Mouse (Mus musculus) lung, embryonic 16.5 days (tissue): ENCODE results near the gene Ifi27l2a. TPM values are rescaled to one million over a fixed set of nuclear protein-coding genes. Genes with fewer than 3 reads are reported as not detected.
A peak's percentile ranks its signal among the peaks of the same experiment; 100 is the strongest.

Experiments used
- ATAC-seq: fragments of 200-750 bp; cut with Nextera tagmentation; 2 replicates; pipeline ENCODE4 v1.8.0; 2017; ENCODE audit warnings: low read depth, mild to moderate bottlenecking, moderate library complexity
- H3K27ac ChIP-seq: fragments of 300-500 bp; sonication (generic); 2 replicates; pipeline ENCODE4 v1.5.1; 2014; ENCODE audit warnings: mild to moderate bottlenecking, control low read depth, low read length
- H3K27me3 ChIP-seq: fragments of 300-500 bp; sonication (generic); 2 replicates; pipeline ENCODE4 v1.6.1; 2014; ENCODE audit warnings: low read depth, low read length, mixed read lengths; ENCODE audit not compliant: control insufficient read depth, insufficient read depth
- H3K36me3 ChIP-seq: fragments of 300-500 bp; sonication (generic); 2 replicates; pipeline ENCODE4 v1.6.1; 2014; ENCODE audit warnings: low read length; ENCODE audit not compliant: control insufficient read depth, insufficient read depth
- H3K4me1 ChIP-seq: fragments of 300-500 bp; sonication (generic); replicated peaks from 2 replicates; pipeline ENCODE4 v1.6.1; 2014; ENCODE audit warnings: low read length, mixed read lengths; ENCODE audit not compliant: control insufficient read depth, insufficient read depth
- H3K4me2 ChIP-seq: fragments of 300-500 bp; sonication (generic); 2 replicates; pipeline ENCODE4 v1.6.1; 2014; ENCODE audit warnings: low read depth, low read length, control low read depth
- H3K4me3 ChIP-seq: fragments of 300-500 bp; sonication (generic); 2 replicates; pipeline ENCODE4 v1.5.1; 2014; ENCODE audit warnings: mild to moderate bottlenecking, low read length, control low read depth
- H3K9ac ChIP-seq: fragments of 300-500 bp; sonication (generic); 2 replicates; pipeline ENCODE4 v1.6.1; 2014; ENCODE audit warnings: low read length, control low read depth
- H3K9me3 ChIP-seq: fragments of 300-500 bp; sonication (generic); 2 replicates; pipeline ENCODE4 v1.6.1; 2016; ENCODE audit warnings: low read length; ENCODE audit not compliant: control insufficient read depth
- WGBS: fragments of 180-500 bp; shearing (Covaris S2); extraction: QIAGEN DNeasy Blood & Tissue Kit; methylation state at CpG from one replicate; pipeline ENCODE4 v1.1.7; 2014; 5-methylcytosine and 5-hydroxymethylcytosine counted together
- polyA plus RNA-seq: library from polyadenylated mRNA; unstranded; fragments of >200 nt; fragmentation: Nextera tagmentation; extraction: Ambion mirVana; gene quantifications from 2 replicates; pipeline ENCODE4 v1.2.1, GENCODE M21; 2015

Ifi27l2a gene
- polyA plus RNA-seq, 1 experiment from 2014 or later: 6.9 TPM

GRCm38 (mm10) chr12:103433986-103434731 lies 9.3 kb downstream of the Ifi27l2a start, which contains the start of gene Ifi27:
TSS of gene Ifi27 (plus strand) at chr12:103434211.
- Histone ChIP-seq H3K27me3 (no peaks in the 10 kb centered on the region), H3K4me3 (peak within 1 kb of the TSS; percentile 38), H3K9ac (no peak within 1 kb of the TSS), H3K36me3 (no peaks in the 10 kb centered on the region), H3K4me2 (peak within 1 kb of the TSS; percentile 46), H3K9me3 (no peaks in the 10 kb centered on the region), H3K27ac (no peak within 1 kb of the TSS), H3K4me1 (no peaks in the 10 kb centered on the region)
- 51% methylated on average over 8 of the region's 8 CpGs for WGBS
- peak; percentile 97 for ATAC-seq

- Histone ChIP-seq H3K4me1 (no peaks in the 10 kb centered on the region), H3K36me3 (no peaks in the 10 kb centered on the region), H3K9ac (no peak overlapping the region), H3K4me3 (no peak overlapping the region), H3K4me2 (no peak overlapping the region), H3K27ac (no peak overlapping the region), H3K9me3 (no peaks in the 10 kb centered on the region), H3K27me3 (no peaks in the 10 kb centered on the region)
- WGBS: 82% methylated on average over 2 of the region's 2 CpGs
- ATAC-seq: no peak
Measured at GRCm38 (mm10) chr12:103433430-103433829, 10.1 kb downstream of the Ifi27l2a start.

- H3K9me3 ChIP-seq: no peaks in the 10 kb centered on the region
- H3K36me3 ChIP-seq: peaks cover 5% of the 10 kb centered on the region; the same call in 1 of the 2 replicates
- H3K4me3 ChIP-seq: no peak overlapping the region
- H3K4me2 ChIP-seq: no peak overlapping the region
- no peaks in the 10 kb centered on the region for H3K27me3 ChIP-seq
- peaks cover 24% of the 10 kb centered on the region for H3K4me1 ChIP-seq
- H3K9ac ChIP-seq: no peak overlapping the region
- H3K27ac ChIP-seq: no peak overlapping the region
- ATAC-seq: no peak
- 85% methylated on average over 7 of the region's 7 CpGs for WGBS
Measured at GRCm38 (mm10) chr12:103426710-103427109, 16.8 kb downstream of the Ifi27l2a start.

GRCm38 (mm10) chr12:103425729-103426470 lies 17.6 kb downstream of the Ifi27l2a start, which contains the start of gene Ddx24:
TSS of gene Ddx24 (minus strand) at chr12:103425830.
- no peaks in the 10 kb centered on the region for H3K27me3 ChIP-seq
- peak within 1 kb of the TSS; percentile 74 for H3K4me2 ChIP-seq
- under 1% methylated on average over 33 of the region's 33 CpGs for WGBS
- H3K9me3 ChIP-seq: no peaks in the 10 kb centered on the region
- peak within 1 kb of the TSS; percentile 96 for H3K4me3 ChIP-seq
- H3K9ac ChIP-seq: peak within 1 kb of the TSS; percentile 90
- H3K36me3 ChIP-seq: peaks cover 5% of the 10 kb centered on the region; the same call in 1 of the 2 replicates
- ATAC-seq: peak; percentile 100
- 0 out of 2 replicates have a peak within 1 kb of the TSS, but pooled peaks have one; percentile 16 for H3K27ac ChIP-seq
- H3K4me1 ChIP-seq: peaks cover 29% of the 10 kb centered on the region

GRCm38 (mm10) chr12:103425016-103425728 lies 18.3 kb downstream of the Ifi27l2a start:
- Histone ChIP-seq H3K4me1 (peaks cover 29% of the 10 kb centered on the region), H3K36me3 (peaks cover 5% of the 10 kb centered on the region; the same call in 1 of the 2 replicates), H3K27me3 (no peaks in the 10 kb centered on the region), H3K9me3 (no peaks in the 10 kb centered on the region), H3K9ac (peak overlapping the region; percentile 90), H3K4me2 (peak overlapping the region; percentile 74), H3K4me3 (peak overlapping the region; percentile 96), H3K27ac (0 out of 2 replicates have a peak overlapping the region, but pooled peaks have one; percentile 16)
- WGBS: 6% methylated on average over 33 of the region's 33 CpGs
- no peak for ATAC-seq

GRCm38 (mm10) chr12:103408144-103408543 lies 35.3 kb downstream of the Ifi27l2a start:
- H3K9me3 ChIP-seq: no peaks in the 10 kb centered on the region
- H3K9ac ChIP-seq: no peak overlapping the region
- no peak overlapping the region for H3K27ac ChIP-seq
- H3K4me1 ChIP-seq: no peaks in the 10 kb centered on the region
- 80% methylated on average over 10 of the region's 10 CpGs for WGBS
- no peak for ATAC-seq
- no peak overlapping the region for H3K4me2 ChIP-seq
- no peaks in the 10 kb centered on the region for H3K27me3 ChIP-seq
- peaks cover 44% of the 10 kb centered on the region for H3K36me3 ChIP-seq
- H3K4me3 ChIP-seq: no peak overlapping the region

GRCm38 (mm10) chr12:103407720-103408119 lies 35.8 kb downstream of the Ifi27l2a start, which contains the start of gene 9330161L09Rik:
TSS of gene 9330161L09Rik (minus strand) at chr12:103407820.
- Histone ChIP-seq H3K9ac (no peak within 1 kb of the TSS), H3K4me1 (no peaks in the 10 kb centered on the region), H3K27me3 (no peaks in the 10 kb centered on the region), H3K4me2 (no peak within 1 kb of the TSS), H3K4me3 (no peak within 1 kb of the TSS), H3K27ac (no peak within 1 kb of the TSS), H3K9me3 (no peaks in the 10 kb centered on the region), H3K36me3 (peaks cover 43% of the 10 kb centered on the region)
- ATAC-seq: no peak
- 93% methylated on average over 4 of the region's 4 CpGs for WGBS

- no peaks in the 10 kb centered on the region for H3K27me3 ChIP-seq
- no peak for ATAC-seq
- H3K4me3 ChIP-seq: no peak overlapping the region
- no peak overlapping the region for H3K27ac ChIP-seq
- peaks cover 22% of the 10 kb centered on the region for H3K36me3 ChIP-seq
- no peak overlapping the region for H3K9ac ChIP-seq
- no peaks in the 10 kb centered on the region for H3K9me3 ChIP-seq
- 83% methylated on average over 18 of the region's 18 CpGs for WGBS
- no peak overlapping the region for H3K4me2 ChIP-seq
- no peaks in the 10 kb centered on the region for H3K4me1 ChIP-seq
Measured at GRCm38 (mm10) chr12:103404131-103404530, 39.3 kb downstream of the Ifi27l2a start.
